Comparison of ENCODE assay signal across 8 mouse cellular contexts in genomic region chr12:71310068-71310931, GRCm38 (mm10). TPM values are rescaled to one million over a fixed set of nuclear protein-coding genes. Genes with fewer than 3 reads are reported as not detected.
A peak's percentile ranks its signal among the peaks of the same experiment; 100 is the strongest.
DNase-seq lines count a peak whose midpoint lies in the region; ATAC-seq and TF ChIP-seq lines count a peak whose summit lies in the region.

No protein-coding gene starts in this region.

- 0 out of 2 replicates have a peak, but pooled peaks have one; percentile 3 for TF ChIP-seq CTCF in hindbrain, postnatal 0 days (IDR thresholded peaks at IDR 0.05; ENCODE audit: low read depth)

- WGBS in forebrain, embryonic 14.5 days = under 1% methylated on average over 54 of the region's 56 CpGs
- WGBS in hindbrain, postnatal 0 days = under 1% methylated on average over 44 of the region's 56 CpGs
- WGBS in liver, embryonic 16.5 days (ENCODE audit: insufficient replicate concordance) = 2% methylated on average over 56 of the region's 56 CpGs

- peak; percentile 78 for ATAC-seq in forebrain, embryonic 14.5 days
- ATAC-seq in hindbrain, postnatal 0 days = peak; percentile 61
- peak; percentile 21; the same call in 1 of the 2 replicates for ATAC-seq in liver, embryonic 16.5 days (ENCODE audit: low read depth)
- ATAC-seq in erythroid progenitor cell, adult 5-6 weeks (replicated peaks; ENCODE audit: low FRiP score, poor library complexity, severe bottlenecking) = no peak

- no peak overlapping the region for H3K27ac ChIP-seq in brown adipose tissue, adult 24 weeks (replicated peaks; ENCODE audit: low read depth, low read length)
- H3K27ac ChIP-seq in forebrain, embryonic 14.5 days (ENCODE audit: low read depth, low read length) = peak overlapping the region; percentile 91
- peak overlapping the region; percentile 85 for H3K27ac ChIP-seq in hindbrain, postnatal 0 days
- no peak overlapping the region for H3K27ac ChIP-seq in liver, embryonic 16.5 days (ENCODE audit: low read length)

- peaks cover 12% of the 10 kb centered on the region; the same call in 1 of the 2 replicates for H3K36me3 ChIP-seq in forebrain, embryonic 14.5 days (ENCODE audit: control insufficient read depth, insufficient read depth, low read length)
- peaks cover 8% of the 10 kb centered on the region; the same call in 1 of the 2 replicates for H3K36me3 ChIP-seq in hindbrain, postnatal 0 days (ENCODE audit: insufficient read depth, low read length)
- no peaks in the 10 kb centered on the region for H3K36me3 ChIP-seq in liver, embryonic 16.5 days (ENCODE audit: control insufficient read depth, insufficient read depth)

- H3K4me1 ChIP-seq in brown adipose tissue, adult 24 weeks (ENCODE audit: control insufficient read depth, insufficient read depth, insufficient read length, low read length) = no peaks in the 10 kb centered on the region; the same call in 1 of the 2 replicates
- 0 out of 2 replicates have a peak, but pooled peaks cover 3% of the 10 kb centered on the region for H3K4me1 ChIP-seq in forebrain, embryonic 14.5 days (ENCODE audit: control insufficient read depth, insufficient read depth, low read length)
- H3K4me1 ChIP-seq in hindbrain, postnatal 0 days (ENCODE audit: insufficient read depth, low read length) = no peaks in the 10 kb centered on the region
- H3K4me1 ChIP-seq in liver, embryonic 16.5 days (ENCODE audit: control insufficient read depth, low read depth, low read length) = no peaks in the 10 kb centered on the region

- no peaks in the 10 kb centered on the region for H3K9me3 ChIP-seq in forebrain, embryonic 14.5 days (replicated peaks; ENCODE audit: control insufficient read depth, low read length)
- no peaks in the 10 kb centered on the region for H3K9me3 ChIP-seq in hindbrain, postnatal 0 days (ENCODE audit: low read length)
- no peaks in the 10 kb centered on the region for H3K9me3 ChIP-seq in liver, embryonic 16.5 days (replicated peaks; ENCODE audit: control insufficient read depth, low read length)

- DNase-seq in layer of hippocampus, postnatal 10 days (ENCODE audit: low spot score in 2 of 2) = peak; percentile 37 to 59
- no peak for DNase-seq in layer of hippocampus, adult 8-10 months (ENCODE audit: low spot score in 2 of 2)
- peak; percentile 63 for DNase-seq in forebrain, embryonic 14.5 days (ENCODE audit: low spot score)
- DNase-seq in hindbrain, postnatal 0 days (ENCODE audit: low spot score) = peak; percentile 40
- DNase-seq in retina, embryonic 14.5 days (ENCODE audit: low spot score) = peak; percentile 51

- H3K27me3 ChIP-seq in forebrain, embryonic 14.5 days (replicated peaks; ENCODE audit: control insufficient read depth, insufficient read depth, low read length) = no peaks in the 10 kb centered on the region
- H3K27me3 ChIP-seq in hindbrain, postnatal 0 days (ENCODE audit: insufficient read depth, low read length) = no peaks in the 10 kb centered on the region
- H3K27me3 ChIP-seq in liver, embryonic 16.5 days (ENCODE audit: control insufficient read depth, insufficient read depth, low read depth, low read length) = peaks cover 49% of the 10 kb centered on the region

- peak overlapping the region; percentile 76 for H3K4me2 ChIP-seq in forebrain, embryonic 14.5 days (ENCODE audit: low read length)
- H3K4me2 ChIP-seq in hindbrain, postnatal 0 days (ENCODE audit: low read depth, low read length) = peak overlapping the region; percentile 67
- H3K4me2 ChIP-seq in liver, embryonic 16.5 days (ENCODE audit: low read depth, low read length) = peak overlapping the region; percentile 76

- H3K4me3 ChIP-seq in brown adipose tissue, adult 24 weeks (ENCODE audit: insufficient read depth, low read depth, low read length) = peak overlapping the region; percentile 79
- H3K4me3 ChIP-seq in forebrain, embryonic 14.5 days (ENCODE audit: low read depth, low read length) = peak overlapping the region; percentile 81
- H3K4me3 ChIP-seq in hindbrain, postnatal 0 days (ENCODE audit: low read length) = peak overlapping the region; percentile 75
- H3K4me3 ChIP-seq in liver, embryonic 16.5 days (ENCODE audit: low read depth, low read length) = peak overlapping the region; percentile 60

- H3K9ac ChIP-seq in forebrain, embryonic 14.5 days (ENCODE audit: low read length) = peak overlapping the region; percentile 96
- peak overlapping the region; percentile 82 for H3K9ac ChIP-seq in hindbrain, postnatal 0 days (replicated peaks; ENCODE audit: low read length)
- H3K9ac ChIP-seq in liver, embryonic 16.5 days (ENCODE audit: low read depth, low read length) = peak overlapping the region; percentile 47

RNA-seq across cellular contexts. Expression of gene Dact1, which starts 0.6 kb away (rescaled TPM):
- total RNA-seq in layer of hippocampus, postnatal 10 days (2021) = 10 to 100 TPM; 18.2 to 21.0 TPM
- 1 to 10 TPM; 6.7 to 7.7 (median 7.2) TPM for total RNA-seq in layer of hippocampus, adult 8-10 months (2022)
- polyA plus RNA-seq in brown adipose tissue, adult 24 weeks (2012; ENCODE audit: insufficient read depth, insufficient read length, missing spikeins) = 1.5 and 2.4 TPM in 2 replicates
- polyA plus RNA-seq in forebrain, embryonic 14.5 days (2014; fragmentation: Nextera tagmentation; extraction: Ambion mirVana) = 24.9 and 25.5 TPM in 2 replicates
- 40.8 and 54.3 TPM in 2 replicates for total RNA-seq in hindbrain, postnatal 0 days (2014; rRNA removed)
- 11.2 and 12.7 TPM in 2 replicates for polyA plus RNA-seq in hindbrain, postnatal 0 days (2015; fragmentation: Nextera tagmentation; extraction: Ambion mirVana)
- polyA plus RNA-seq in liver, embryonic 16.5 days (2015; fragmentation: Nextera tagmentation; extraction: Ambion mirVana) = 0.22 and 0.25 TPM in 2 replicates
- total RNA-seq in erythroid progenitor cell, adult 5-6 weeks (2015; ENCODE audit: low replicate concordance) = 1.3 TPM in 1 of 2 replicates, not detected in the other
- 0.90 TPM in 1 of 2 replicates, not detected in the other for total RNA-seq in erythroid progenitor cell, adult 5-6 weeks (2017; ENCODE audit: low replicate concordance)

Comparison
In these comparisons a context has a peak if more than half of its experiments do, and no peak if none do; other contexts are left out.
1. DNase-seq: peak in layer of hippocampus, postnatal 10 days (2 of 2), forebrain, embryonic 14.5 days (single experiment), hindbrain, postnatal 0 days (single experiment) and retina, embryonic 14.5 days (single experiment); none in layer of hippocampus, adult 8-10 months (0 of 2).
2. H3K27ac ChIP-seq: peak in forebrain, embryonic 14.5 days (single experiment) and hindbrain, postnatal 0 days (single experiment); none in brown adipose tissue, adult 24 weeks (single experiment) and liver, embryonic 16.5 days (single experiment).
3. Peak in every context shown above with its lines, with median percentiles within 50 percentile points of each other: H3K4me3 ChIP-seq, H3K4me2 ChIP-seq and H3K9ac ChIP-seq.